In the genomic region with DNA sequence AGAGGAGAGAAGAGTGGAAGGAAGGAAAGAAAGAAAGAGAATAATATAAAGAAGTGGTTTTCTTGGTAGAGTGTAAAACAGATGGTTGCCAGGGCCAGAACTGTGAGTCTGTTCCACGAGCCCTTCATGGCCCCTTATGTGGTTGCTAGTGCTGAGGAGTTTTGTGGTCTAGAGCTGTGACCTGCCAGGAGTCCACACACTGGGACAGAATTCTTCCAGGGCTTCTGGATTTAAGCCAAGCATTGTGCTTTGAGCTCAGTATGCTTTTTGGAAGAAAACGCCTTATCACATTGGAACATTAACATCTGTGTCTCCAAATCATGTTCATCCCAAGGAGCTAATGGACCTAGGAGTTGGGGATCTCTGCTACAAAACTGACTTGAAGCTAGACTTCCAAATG, we compare ENCODE assay signal across 16 mouse cellular contexts.
DNase-seq lines count a peak whose midpoint lies in the region; ATAC-seq and TF ChIP-seq lines count a peak whose summit lies in the region.
"Had no signal": no experiment of that assay in that cellular context is flagged by ENCODE, and none has a peak within 500 bp of the region (broad histone marks: within the 10 kb centered on the region; RNA-seq: fewer than 3 reads in every experiment).

No protein-coding gene starts in this region.

- H3K4me2 ChIP-seq in embryonic facial prominence, embryonic 15.5 days (replicated peaks) = 0 out of 2 replicates have a peak overlapping the region, but pooled peaks have one; percentile 15
- no peak overlapping the region for H3K4me2 ChIP-seq in limb, embryonic 14.5 days (replicated peaks; ENCODE audit: low read depth, low read length, severe bottlenecking)
- H3K4me2 ChIP-seq in forebrain, embryonic 12.5 days = no peak overlapping the region
- H3K4me2 ChIP-seq: forebrain, embryonic 15.5 days; midbrain, embryonic 13.5 days had no signal

- no peak overlapping the region for H3K9ac ChIP-seq in embryonic facial prominence, embryonic 15.5 days
- H3K9ac ChIP-seq in limb, embryonic 14.5 days (ENCODE audit: low read depth, low read length, severe bottlenecking) = no peak overlapping the region
- no peak overlapping the region for H3K9ac ChIP-seq in forebrain, embryonic 12.5 days
- H3K9ac ChIP-seq: forebrain, embryonic 15.5 days; midbrain, embryonic 13.5 days had no signal

- no peak overlapping the region for H3K27ac ChIP-seq in embryonic facial prominence, embryonic 15.5 days (replicated peaks)
- H3K27ac ChIP-seq in limb, embryonic 14.5 days (replicated peaks; ENCODE audit: low read depth, low read length) = 0 out of 2 replicates have a peak overlapping the region, but pooled peaks have one; percentile 22
- H3K27ac ChIP-seq in forebrain, embryonic 12.5 days = no peak overlapping the region
- H3K27ac ChIP-seq: forebrain, embryonic 15.5 days had no signal

- no peaks in the 10 kb centered on the region for H3K27me3 ChIP-seq in embryonic facial prominence, embryonic 15.5 days
- H3K27me3 ChIP-seq in limb, embryonic 14.5 days (ENCODE audit: control insufficient read depth, insufficient read depth, low read length) = no peaks in the 10 kb centered on the region
- H3K27me3 ChIP-seq in forebrain, embryonic 12.5 days = no peaks in the 10 kb centered on the region
- H3K27me3 ChIP-seq: forebrain, embryonic 15.5 days; intestine, embryonic 15.5 days; midbrain, embryonic 13.5 days had no signal

- no peaks in the 10 kb centered on the region for H3K36me3 ChIP-seq in embryonic facial prominence, embryonic 15.5 days
- no peaks in the 10 kb centered on the region for H3K36me3 ChIP-seq in limb, embryonic 14.5 days (ENCODE audit: control insufficient read depth, insufficient read depth, low read length)
- H3K36me3 ChIP-seq in forebrain, embryonic 12.5 days (replicated peaks) = no peaks in the 10 kb centered on the region
- H3K36me3 ChIP-seq: forebrain, embryonic 15.5 days; intestine, embryonic 15.5 days; midbrain, embryonic 13.5 days had no signal

- no peak overlapping the region for H3K4me3 ChIP-seq in embryonic facial prominence, embryonic 15.5 days (replicated peaks)
- H3K4me3 ChIP-seq in limb, embryonic 14.5 days (replicated peaks; ENCODE audit: low read length) = no peak overlapping the region
- no peak overlapping the region for H3K4me3 ChIP-seq in forebrain, embryonic 12.5 days (replicated peaks)
- H3K4me3 ChIP-seq: forebrain, embryonic 15.5 days; midbrain, embryonic 13.5 days had no signal

- DNase-seq in heart, adult 11 months = peak; percentile 91
- no peak for DNase-seq in heart, postnatal 36 days
- DNase-seq in layer of hippocampus, adult 11-12 months (ENCODE audit: low spot score) = peak; percentile 2
- DNase-seq in layer of hippocampus, postnatal 10 days (ENCODE audit: low spot score in 2 of 2) = no peak
- peak; percentile 41 for DNase-seq in limb, embryonic 14.5 days (ENCODE audit: low spot score)
- no peak for DNase-seq in testis, postnatal 10 days (ENCODE audit: low spot score)
- DNase-seq: B cell, adult 2 months; cerebellum, adult 11-12 months; gastrocnemius, postnatal 10 days; lung, adult 2 months; thymus, postnatal 36 days had no signal

- no peak for TF ChIP-seq POLR2A in limb, embryonic 14.5 days (IDR thresholded peaks at IDR 0.05; ENCODE audit: borderline replicate concordance, extremely low read depth, insufficient read depth, insufficient read length)

- H3K9me3 ChIP-seq in embryonic facial prominence, embryonic 15.5 days (replicated peaks) = no peaks in the 10 kb centered on the region
- no peaks in the 10 kb centered on the region for H3K9me3 ChIP-seq in limb, embryonic 14.5 days (ENCODE audit: control insufficient read depth, low read length)
- H3K9me3 ChIP-seq in forebrain, embryonic 12.5 days = no peaks in the 10 kb centered on the region
- H3K9me3 ChIP-seq: forebrain, embryonic 15.5 days; intestine, embryonic 15.5 days; midbrain, embryonic 13.5 days had no signal

- intact Hi-C loops in heart, postnatal 36 days (cut with DNase I) = loop anchor here (2.0 kb wide), 1 partner anchor 28 kb away; no protein-coding TSS in a partner anchor

- no peak for ATAC-seq in embryonic facial prominence, embryonic 15.5 days (ENCODE audit: insufficient number of reproducible peaks, low FRiP score, low TSS enrichment, low read depth)
- no peak for ATAC-seq in limb, embryonic 14.5 days (ENCODE audit: low FRiP score, low read depth)
- no peak for ATAC-seq in forebrain, embryonic 12.5 days (ENCODE audit: low FRiP score)
- ATAC-seq: forebrain, embryonic 15.5 days; midbrain, embryonic 13.5 days had no signal

- WGBS in embryonic facial prominence, embryonic 15.5 days = 52% methylated on average over 2 of the region's 2 CpGs
- WGBS in limb, embryonic 14.5 days = 55% methylated on average over 2 of the region's 2 CpGs
- WGBS in forebrain, embryonic 12.5 days = 73% methylated on average over 2 of the region's 2 CpGs

- H3K4me1 ChIP-seq in embryonic facial prominence, embryonic 15.5 days = peaks cover 9% of the 10 kb centered on the region
- no peaks in the 10 kb centered on the region for H3K4me1 ChIP-seq in limb, embryonic 14.5 days (ENCODE audit: control insufficient read depth, insufficient read depth, low read length)
- no peaks in the 10 kb centered on the region for H3K4me1 ChIP-seq in forebrain, embryonic 12.5 days
- H3K4me1 ChIP-seq: forebrain, embryonic 15.5 days; midbrain, embryonic 13.5 days had no signal

Comparison
In these comparisons a context has a peak if more than half of its experiments do, and no peak if none do; other contexts are left out.
1. DNase-seq: peak in heart, adult 11 months (single experiment), layer of hippocampus, adult 11-12 months (single experiment) and limb, embryonic 14.5 days (single experiment); none in heart, postnatal 36 days (0 of 2), layer of hippocampus, postnatal 10 days (0 of 2) and testis, postnatal 10 days (single experiment).